Mouse (Mus musculus): ENCODE measurements around the gene Marveld1. TPM values are rescaled to one million over a fixed set of nuclear protein-coding genes. Genes with fewer than 3 reads are reported as not detected.

Gene Marveld1
- total RNA-seq, 2 experiments from 2014 or later = 14.9 to 18.8 TPM

DNA sequence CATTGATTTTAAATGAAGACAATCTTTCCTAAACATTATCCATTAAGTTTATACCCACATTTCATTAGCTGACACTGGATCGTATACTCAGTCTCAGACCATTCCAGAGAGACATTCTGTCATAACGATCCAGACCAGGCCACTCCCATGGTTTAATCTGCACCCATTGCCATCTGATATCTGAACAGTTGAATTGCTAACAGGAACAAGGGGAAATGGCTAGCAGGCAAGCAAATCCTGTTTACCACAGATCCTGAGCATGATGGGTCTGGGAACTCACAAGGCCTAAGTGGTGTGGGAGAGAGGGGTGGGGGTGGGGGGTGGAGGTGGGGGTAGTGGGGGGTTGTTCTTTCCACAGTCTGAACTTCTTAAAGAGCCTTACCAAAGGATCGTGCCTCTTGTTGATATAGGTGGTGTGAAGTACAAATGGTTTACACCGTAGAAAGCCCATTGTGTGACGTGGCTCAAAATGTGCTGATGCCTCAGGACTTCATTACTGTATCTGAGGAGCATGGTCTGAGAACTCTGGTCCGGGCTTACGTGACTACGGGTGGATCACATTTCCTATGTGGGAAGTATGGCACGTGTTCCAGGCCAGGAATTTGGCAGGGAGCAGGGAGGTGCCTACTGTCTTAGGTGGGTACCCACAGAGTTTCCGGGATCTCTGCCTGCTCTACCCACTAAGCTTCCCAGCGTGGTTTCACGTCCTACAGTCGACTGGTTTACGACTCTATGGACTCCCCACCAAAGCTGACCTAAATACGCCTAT lies 8.5 kb upstream of the Marveld1 start:
- ATAC-seq (replicated peaks; ENCODE audit: poor library complexity) = no peak

GRCm38 (mm10) chr19:42139724-42140517 lies 7.3 kb upstream of the Marveld1 start:
- no peak for ATAC-seq (replicated peaks; ENCODE audit: poor library complexity)

DNA sequence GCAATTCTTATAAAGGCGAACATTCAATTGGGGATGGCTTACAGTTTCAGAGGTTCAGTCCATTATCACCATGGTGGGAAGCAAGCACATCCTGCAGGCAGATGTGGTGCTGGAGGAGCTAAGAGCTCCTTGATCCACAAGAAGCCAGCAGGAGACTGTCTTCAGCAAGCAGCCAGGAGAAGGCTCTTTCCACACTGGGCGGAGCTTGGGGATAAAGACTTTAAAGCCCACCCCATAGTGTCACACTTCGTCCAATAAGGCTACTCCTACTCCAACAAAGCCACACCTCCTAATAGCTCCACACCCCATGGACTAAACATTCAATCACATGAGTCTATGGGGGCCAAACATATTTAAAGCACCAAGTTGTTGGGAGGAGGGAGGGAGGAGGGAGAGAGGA lies 5.2 kb upstream of the Marveld1 start:
- ATAC-seq (replicated peaks; ENCODE audit: poor library complexity) = no peak

- ATAC-seq (replicated peaks; ENCODE audit: poor library complexity) = no peak
Measured at GRCm38 (mm10) chr19:42142757-42143156, 4.4 kb upstream of the Marveld1 start.

GRCm38 (mm10) chr19:42144067-42144466 lies 3.1 kb upstream of the Marveld1 start:
- ATAC-seq (replicated peaks; ENCODE audit: poor library complexity) = no peak

- peak; percentile 40; the same call in 1 of the 2 replicates for ATAC-seq (replicated peaks; ENCODE audit: poor library complexity)
Measured at GRCm38 (mm10) chr19:42144541-42145167, 2.5 kb upstream of the Marveld1 start.

DNA sequence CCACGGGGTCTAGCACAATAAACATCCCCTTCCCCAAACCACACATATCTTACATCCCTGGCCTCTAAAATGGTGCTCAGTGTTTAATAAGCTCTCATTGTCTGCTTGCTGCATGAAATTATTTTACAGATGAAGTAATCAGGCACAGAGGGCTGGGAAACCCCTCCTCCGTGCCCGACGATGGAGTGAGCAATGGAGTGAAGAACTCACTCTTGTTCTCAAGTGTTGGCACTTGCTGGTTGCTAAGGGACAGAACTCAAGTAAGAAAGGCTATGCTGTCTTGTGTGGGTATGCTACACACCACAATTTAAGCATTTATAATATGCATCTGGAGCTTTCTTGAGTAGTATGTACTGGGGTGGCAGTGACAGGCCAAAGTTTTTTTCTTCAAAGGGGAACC lies 2.0 kb upstream of the Marveld1 start:
- ATAC-seq (replicated peaks; ENCODE audit: poor library complexity) = no peak

DNA sequence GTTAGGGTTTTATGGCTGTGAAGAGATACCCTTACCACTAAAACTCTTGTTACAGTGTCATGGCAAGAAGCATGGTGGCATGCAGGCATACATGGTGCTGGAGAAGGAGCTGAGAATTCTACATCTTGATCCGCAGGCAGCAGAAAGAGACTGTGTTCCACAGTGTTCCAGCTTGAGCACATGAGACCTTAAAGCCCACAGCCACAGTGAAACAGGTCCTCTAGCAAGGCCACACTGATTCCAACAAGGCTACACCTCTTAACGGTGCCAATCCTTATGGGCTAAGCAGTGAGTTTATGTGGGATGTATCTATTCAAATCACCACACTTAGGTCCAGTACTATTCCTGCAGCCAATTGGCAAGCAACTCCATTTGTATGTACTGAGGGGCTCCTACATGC lies 1.5 kb upstream of the Marveld1 start:
- no peak for ATAC-seq (replicated peaks; ENCODE audit: poor library complexity)

- ATAC-seq (replicated peaks; ENCODE audit: poor library complexity) = 0 out of 2 replicates have a peak, but pooled peaks have one; percentile 16
Measured at GRCm38 (mm10) chr19:42146276-42147010, 757 bp upstream of the Marveld1 start.

DNA sequence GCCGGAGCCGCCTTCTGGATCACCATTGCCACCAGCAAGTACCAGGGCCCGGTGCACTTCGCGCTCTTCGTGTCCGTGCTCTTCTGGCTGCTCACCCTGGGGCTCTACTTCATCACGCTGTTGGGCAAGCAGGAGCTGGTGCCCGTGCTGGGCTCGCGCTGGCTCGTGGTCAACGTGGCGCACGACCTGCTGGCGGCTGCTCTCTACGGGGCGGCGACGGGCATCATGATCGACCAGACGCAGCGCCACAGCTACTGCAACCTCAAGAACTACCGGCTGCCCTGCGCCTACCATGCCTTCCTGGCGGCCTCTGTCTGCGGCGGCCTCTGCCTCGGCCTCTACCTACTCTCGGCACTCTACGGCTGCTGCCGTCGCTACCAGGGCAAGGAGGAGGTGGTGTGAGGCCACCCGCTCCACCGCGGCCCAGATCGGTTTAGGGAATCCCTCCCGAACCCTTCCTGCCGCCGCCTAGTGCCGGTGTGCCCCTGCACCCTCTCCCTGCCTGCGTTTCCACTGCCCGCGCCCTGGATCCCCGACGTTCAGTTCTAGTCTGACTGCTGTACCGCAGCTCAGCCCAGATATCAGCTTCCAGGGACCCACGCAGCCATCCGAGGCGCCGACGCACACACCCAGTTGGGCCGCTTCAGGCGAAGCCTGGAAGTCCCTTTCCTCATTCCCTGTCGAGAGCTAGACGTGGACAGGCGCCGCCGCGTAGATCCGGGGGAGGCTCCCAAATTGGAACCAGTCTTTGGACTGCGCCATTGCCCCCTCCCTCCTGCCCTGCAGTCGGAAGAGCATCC lies 769 bp downstream of the Marveld1 start:
- ATAC-seq (replicated peaks; ENCODE audit: poor library complexity) = peak; percentile 19

DNA sequence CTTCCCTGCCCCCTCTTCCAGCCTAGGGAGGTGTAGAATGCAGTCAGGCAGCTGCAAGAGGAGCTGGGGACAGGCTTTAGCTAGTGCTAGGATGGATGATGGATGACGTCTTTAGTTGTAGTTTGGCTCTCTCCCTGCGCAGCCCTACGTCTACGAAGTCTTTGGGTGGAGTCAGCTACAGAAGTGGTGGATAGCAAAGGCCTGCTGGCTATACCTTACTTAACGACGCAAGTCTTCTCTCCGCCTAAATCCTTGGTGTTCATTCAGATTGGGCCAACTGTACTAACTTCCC lies 1.3 kb downstream of the Marveld1 start:
- no peak for ATAC-seq (replicated peaks; ENCODE audit: poor library complexity)

DNA sequence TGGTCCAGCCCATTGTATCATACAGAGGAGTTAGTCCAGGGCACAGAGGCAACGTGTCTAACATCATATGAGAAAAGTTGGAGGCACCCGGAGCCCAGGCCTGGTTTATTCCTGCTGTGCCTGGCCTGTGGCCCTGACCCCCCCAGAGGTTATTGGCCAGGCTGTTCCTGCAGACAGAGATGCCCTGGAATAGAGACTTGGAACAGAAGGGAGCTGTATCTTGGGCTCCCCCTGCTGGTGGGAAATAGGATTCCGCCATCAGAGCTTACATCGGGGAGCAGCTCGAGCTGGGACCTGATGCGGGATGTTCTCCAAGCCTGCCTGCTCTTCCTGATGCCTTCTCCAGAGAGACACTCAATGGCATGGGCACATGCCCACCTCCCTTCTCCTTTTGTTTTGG lies 4.8 kb downstream of the Marveld1 start:
- ATAC-seq (replicated peaks; ENCODE audit: poor library complexity) = peak; percentile 71

- peak; percentile 85 for ATAC-seq (replicated peaks; ENCODE audit: poor library complexity)
Measured at GRCm38 (mm10) chr19:42157493-42158237, 10.5 kb downstream of the Marveld1 start.

- ATAC-seq (replicated peaks; ENCODE audit: poor library complexity) = peak; percentile 52
Measured at GRCm38 (mm10) chr19:42158246-42159017, 11.2 kb downstream of the Marveld1 start.

DNA sequence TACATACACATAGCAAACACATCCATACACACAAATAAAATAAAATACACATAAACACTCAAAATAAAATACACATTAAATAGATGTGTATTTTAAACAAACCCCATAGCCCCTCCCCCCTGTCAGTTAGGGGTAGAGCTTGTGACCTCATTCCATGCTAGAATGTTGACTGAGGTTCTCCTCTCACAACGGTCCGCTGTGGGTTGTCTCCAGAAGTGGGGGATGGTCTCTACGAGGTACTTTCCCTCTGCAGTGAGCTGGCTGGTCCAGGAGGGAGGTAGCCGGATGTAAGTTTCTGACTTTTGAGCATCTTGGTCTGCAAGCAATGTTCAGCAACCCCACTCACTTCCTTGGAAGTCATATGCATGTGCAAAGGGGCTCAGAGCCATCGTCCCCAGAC lies 16.6 kb downstream of the Marveld1 start, which contains the start of gene Zfyve27:
TSS of gene Zfyve27 (plus strand) at position 188 of the 400 bp plus-strand sequence.
- ATAC-seq (replicated peaks; ENCODE audit: poor library complexity) = no peak

GRCm38 (mm10) chr19:42164188-42164587 lies 17.0 kb downstream of the Marveld1 start:
- no peak for ATAC-seq (replicated peaks; ENCODE audit: poor library complexity)

GRCm38 (mm10) chr19:42166130-42166529 lies 18.9 kb downstream of the Marveld1 start:
- ATAC-seq (replicated peaks; ENCODE audit: poor library complexity) = peak; percentile 38

GRCm38 (mm10) chr19:42166766-42167165 lies 19.6 kb downstream of the Marveld1 start:
- ATAC-seq (replicated peaks; ENCODE audit: poor library complexity) = no peak

DNA sequence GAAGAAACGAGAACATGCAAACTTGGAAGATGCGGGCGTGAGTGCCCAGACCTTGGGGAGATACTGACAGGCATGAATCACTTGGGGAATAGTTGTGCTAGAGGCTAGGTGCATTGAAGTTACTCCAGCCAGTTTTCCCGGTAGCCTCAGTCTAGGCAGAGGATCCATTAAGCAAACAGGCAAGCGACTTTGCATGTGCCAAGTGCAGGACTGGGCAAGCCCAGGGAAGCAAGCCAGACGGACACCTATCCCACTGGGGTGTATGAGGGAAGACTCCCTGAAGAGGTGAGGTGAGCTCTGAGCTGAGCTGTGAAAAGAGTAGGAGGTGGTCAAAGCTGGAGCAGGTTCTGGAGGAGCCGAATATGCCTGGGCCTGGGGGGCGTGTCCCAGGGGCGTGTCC lies 20.3 kb downstream of the Marveld1 start:
- no peak for ATAC-seq (replicated peaks; ENCODE audit: poor library complexity)
